Mouse (Mus musculus): Measurements from ENCODE around the gene Pf4. TPM values are rescaled to one million over a fixed set of nuclear protein-coding genes. Genes with fewer than 3 reads are reported as not detected.

Gene Pf4
- 10 to 100 TPM in 1 of 2 experiments, 1 to 10 TPM in 1; 7.0 to 12.9 TPM for total RNA-seq (2021)
- long read RNA-seq, experiment 1, transcript Pf4-201 (3 exons, 588 nt): major isoform, 13 of 13 reads
- long read RNA-seq, experiment 1, partial matches to known transcripts: 0 of 13 reads
- long read RNA-seq, experiment 1, other reads (novel, unspliced or antisense): 0 of 13 reads
- long read RNA-seq, experiment 2, transcript Pf4-201 (3 exons, 588 nt): major isoform, 19 of 20 reads
- long read RNA-seq, experiment 2, partial matches to known transcripts: 0 of 20 reads
- long read RNA-seq, experiment 2, other reads (novel, unspliced or antisense): 0 of 20 reads

DNA sequence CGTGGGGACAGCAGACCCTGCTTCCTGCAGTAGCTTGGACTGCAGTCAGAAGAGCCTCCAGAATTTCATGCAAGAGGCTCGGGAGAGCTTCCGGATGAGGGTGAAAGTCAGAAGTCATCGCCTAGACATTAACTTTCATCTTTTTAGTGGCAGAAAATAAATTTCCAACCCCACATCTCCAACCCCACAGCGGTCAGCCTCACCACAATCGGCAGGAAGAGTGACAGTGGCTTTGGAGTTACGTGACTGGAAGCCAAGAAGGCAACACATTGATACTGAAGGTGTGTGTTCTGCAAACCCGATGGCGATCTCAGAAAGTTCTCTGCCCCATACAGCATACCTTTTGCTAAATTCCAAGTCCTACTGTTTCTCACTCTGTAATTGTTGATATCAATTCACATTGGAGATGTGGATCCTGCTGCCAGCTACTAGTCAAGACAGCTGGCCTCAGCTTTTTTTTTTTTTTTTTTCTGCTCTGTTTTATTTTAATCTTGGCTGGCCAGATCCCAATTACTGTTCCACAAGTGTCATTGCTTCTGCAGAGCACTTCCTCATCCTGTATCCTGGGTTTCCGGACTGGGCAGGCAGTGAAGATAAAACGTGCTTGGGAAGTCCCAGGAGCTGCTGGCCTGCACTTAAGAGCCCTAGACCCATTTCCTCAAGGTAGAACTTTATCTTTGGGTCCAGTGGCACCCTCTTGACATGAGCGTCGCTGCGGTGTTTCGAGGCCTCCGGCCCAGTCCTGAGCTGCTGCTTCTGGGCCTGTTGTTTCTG lies at the start of gene Pf4:
Gene Pf4, plus strand, starts transcription at position 556 of the 774 bp plus-strand sequence.
- no peak for DNase-seq
- intact Hi-C loops (cut with DNase I): no loop called here

DNA sequence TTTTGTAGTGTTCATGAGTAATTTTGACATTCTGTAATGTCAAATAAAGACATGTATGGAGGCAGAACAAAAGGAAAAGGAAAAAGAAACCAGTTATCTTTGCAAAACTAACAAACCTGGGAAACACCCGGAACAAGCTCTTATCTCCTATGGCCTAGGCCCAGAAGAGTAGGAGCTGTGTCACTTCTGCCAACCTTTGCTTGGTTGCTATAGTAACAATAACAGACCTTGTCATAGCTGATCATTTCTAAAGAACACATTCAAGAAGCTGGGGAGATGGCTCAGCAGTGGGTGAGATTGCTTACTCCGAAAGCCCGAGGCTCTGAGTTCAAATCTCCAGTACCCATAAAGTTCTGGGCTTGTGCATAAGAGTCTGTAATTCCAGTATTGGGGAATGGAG lies 49.6 kb upstream of the Pf4 start:
- intact Hi-C loops (cut with DNase I): no loop called here
- DNase-seq: no peak

DNA sequence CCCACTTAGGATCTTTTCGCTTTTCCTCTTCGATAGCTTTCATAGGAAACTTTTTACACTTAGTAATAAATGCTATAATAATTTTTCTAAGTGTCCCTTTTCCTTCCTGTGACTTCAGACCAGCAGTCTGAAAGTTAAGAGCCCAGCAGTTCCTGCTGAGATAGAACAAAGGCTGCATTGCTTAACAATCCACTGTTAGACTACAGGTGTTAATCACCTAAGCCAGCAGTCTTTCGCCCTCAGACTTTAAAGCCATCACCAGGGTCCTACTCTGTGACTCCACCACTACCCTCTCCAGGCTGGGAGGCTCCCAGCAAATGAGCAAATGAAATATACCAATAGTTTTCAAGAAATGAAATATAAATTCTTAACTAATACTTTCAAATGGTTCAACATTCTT lies 44.0 kb upstream of the Pf4 start:
- DNase-seq: no peak
- intact Hi-C loops (cut with DNase I): no loop called here

DNA sequence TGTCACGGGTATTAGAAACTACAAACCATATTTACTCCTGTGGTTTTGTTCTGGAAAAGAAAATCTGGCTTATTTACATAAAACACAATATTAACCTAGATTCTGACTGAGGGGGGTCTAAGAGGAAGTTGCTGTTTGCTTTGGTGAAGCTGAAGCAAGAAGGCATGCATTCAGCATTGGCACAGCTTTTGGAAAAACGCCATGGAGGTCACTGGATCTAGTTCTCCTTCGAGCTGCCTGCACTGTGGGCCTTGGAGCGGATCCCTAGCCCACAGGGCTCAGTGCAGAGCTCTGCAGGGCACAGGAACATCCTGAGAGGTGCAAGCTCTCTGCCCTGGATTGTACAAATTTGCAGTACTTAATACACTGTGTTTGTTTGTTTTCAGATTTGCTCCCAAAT lies 40.8 kb upstream of the Pf4 start:
- DNase-seq: no peak
- intact Hi-C loops (cut with DNase I): no loop called here

DNA sequence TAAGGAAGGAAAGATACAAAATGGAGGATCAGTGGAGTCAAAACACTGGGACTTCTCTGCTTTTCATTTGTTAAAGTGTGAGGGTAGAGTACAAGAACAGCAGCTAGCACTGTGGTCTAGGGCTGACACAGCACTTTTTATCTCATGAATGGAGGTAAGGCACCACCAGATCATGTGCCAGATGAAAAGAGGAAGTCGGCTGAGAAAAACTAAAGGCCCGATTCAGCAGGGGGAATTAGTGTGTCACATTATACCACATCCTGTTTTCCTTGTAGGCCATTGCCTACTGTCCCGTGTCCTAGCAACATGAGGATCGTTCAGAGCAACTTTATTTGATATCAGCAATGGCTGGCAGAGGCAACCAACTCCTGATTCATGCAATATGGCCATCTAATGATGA lies 30.2 kb upstream of the Pf4 start:
- intact Hi-C loops (cut with DNase I): no loop called here
- DNase-seq: no peak

DNA sequence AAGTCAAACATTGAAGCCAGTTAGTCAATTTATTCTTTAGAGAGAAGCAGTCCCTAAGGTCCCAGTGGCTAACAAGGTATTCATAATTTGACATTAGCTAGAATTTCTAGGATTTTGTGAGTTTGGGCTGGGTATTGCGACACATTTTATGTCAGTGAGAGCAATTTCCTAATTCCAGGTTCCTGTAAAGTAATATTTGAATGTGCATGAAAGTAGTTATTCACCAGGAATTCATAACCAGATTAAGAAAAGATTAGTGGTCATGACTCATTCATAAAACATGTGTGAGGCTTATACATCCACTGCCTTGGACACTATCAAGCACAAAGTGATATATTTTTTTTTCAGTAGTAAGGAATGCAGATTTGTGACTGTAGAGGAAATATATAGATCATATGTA lies 18.3 kb upstream of the Pf4 start:
- intact Hi-C loops (cut with DNase I): no loop called here
- DNase-seq: no peak

DNA sequence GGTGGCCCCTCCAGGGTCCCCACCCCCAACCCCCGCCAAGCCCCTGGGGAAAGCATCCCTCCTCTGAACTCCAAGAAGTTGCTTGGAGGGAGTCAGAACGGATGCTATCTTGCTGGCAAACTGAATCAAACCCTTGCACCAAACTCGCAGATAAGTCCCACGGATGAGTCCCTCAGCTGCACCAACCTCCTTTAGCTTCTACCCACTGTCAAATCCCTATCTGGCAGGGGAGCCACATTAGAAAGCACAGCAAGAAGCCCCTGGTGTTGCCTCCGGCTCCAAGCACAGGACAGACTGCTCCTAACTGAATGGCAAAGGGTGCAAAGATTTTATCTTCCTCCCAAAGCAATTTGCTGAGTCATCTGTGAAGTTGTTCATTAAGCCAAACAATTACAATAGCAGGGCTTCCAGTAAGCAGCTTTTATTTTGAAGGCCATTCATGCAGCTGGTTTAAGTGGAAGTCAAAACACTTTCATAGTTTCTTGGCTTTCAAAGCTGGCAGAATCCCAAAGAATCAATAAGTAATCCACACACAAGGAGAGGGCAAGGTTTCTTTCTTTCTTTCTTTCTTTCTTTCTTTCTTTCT lies 14.1 kb upstream of the Pf4 start:
- intact Hi-C loops (cut with DNase I): no loop called here
- peak in 1 of 2 experiments; percentile 27 for DNase-seq

DNA sequence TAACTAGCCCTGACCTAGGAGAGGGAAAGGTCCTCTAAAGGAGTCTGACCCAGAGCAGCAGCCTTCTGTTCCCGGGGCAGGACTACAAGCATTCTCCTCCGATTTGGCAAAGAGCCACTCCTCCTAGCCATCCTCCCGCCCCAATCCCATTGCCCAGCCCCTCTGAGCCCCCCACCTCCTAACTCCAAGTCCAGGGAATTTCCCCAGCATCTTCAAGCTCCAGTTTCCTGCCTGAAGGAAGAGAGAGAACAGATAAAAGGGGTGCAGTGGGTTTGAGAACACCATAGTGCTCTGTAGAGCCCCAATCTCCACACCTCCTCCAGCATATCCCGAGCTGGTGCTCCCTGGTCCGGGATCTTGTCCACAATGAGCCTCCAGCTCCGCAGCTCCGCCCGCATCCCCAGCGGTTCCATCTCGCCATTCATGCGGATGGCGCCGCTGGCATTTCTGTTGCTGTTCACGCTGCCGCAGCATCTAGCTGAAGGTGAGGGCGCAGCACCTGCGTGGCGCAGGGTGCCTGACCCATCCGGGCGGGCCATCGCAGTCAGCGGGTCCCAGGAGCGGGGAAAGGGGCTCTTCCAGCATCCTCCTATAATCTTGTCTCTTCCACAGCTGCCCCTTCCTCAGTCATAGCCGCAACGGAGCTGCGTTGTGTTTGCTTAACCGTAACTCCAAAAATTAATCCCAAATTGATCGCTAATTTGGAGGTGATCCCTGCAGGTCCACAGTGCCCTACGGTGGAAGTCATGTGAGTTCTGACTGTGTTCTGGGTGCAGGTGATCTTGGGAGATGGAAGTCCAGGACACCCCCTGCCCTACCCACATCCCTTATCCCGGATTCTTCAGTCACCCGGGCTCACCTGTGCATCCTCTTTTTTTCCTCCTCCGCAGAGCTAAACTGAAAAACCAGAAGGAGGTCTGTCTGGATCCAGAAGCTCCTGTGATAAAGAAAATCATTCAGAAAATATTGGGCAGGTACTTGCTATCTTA lies 12.9 kb upstream of the Pf4 start, which contains the start of gene Cxcl5:
Gene Cxcl5, plus strand, starts transcription at position 284 of the 989 bp plus-strand sequence.
- intact Hi-C loops (cut with DNase I): no loop called here
- no peak for DNase-seq

DNA sequence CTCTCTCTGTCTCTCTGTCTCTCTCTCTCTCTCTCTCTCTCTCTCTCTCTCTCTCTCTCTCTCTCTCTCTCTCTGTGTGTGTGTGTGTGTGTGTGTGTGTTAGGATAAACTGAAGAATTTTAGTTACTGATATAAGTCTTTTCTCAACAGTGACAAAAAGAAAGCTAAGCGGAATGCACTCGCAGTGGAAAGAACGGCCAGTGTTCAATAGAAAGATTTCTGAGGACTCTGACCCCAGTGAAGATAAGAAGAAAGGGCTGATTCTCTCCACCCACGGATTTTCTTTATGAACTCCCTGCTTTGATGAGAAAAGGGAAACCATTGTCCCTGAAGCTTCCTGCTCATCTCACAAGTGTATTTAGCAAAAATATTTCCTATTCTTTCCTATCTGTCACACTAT lies 11.9 kb upstream of the Pf4 start:
- DNase-seq: no peak
- intact Hi-C loops (cut with DNase I): no loop called here

DNA sequence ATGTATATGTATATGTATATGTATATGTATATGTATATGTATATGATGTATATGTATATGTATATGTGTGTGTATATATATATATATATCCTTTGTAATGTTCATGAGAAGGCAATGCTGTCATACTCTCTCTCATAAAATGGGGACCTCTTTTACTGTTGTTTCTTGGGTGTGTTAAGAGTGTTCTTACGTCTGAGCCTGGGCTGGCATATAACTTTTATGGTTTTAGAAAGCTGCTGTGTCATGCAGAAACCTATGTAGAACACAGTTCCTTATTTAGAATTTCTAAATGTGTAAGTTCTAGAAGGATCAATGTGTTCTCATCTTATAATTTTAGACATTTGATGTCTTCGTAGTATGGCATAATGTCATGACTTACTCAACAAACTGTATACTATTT lies 11.4 kb upstream of the Pf4 start:
- intact Hi-C loops (cut with DNase I): no loop called here
- DNase-seq: no peak

DNA sequence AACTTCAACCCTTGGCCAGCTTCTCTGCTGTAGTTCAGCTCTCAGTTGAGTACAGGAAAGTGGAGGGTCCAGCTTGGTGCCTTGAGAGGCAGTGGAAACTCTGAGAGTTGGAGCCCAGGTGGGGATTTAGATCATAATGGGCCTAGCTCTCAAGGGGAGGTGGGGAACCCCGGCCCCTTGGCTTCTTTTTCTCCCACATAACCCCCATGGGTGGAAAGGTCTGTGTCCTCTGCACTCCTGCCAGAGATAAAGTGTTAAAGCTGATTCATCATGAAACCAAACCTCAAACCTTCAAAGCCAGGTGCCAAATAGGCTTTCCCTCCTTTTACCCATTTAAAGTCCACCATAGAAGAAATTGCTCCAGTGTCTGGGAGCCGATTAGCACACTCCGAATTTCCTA lies 10.4 kb upstream of the Pf4 start:
- DNase-seq: no peak
- intact Hi-C loops (cut with DNase I): no loop called here

DNA sequence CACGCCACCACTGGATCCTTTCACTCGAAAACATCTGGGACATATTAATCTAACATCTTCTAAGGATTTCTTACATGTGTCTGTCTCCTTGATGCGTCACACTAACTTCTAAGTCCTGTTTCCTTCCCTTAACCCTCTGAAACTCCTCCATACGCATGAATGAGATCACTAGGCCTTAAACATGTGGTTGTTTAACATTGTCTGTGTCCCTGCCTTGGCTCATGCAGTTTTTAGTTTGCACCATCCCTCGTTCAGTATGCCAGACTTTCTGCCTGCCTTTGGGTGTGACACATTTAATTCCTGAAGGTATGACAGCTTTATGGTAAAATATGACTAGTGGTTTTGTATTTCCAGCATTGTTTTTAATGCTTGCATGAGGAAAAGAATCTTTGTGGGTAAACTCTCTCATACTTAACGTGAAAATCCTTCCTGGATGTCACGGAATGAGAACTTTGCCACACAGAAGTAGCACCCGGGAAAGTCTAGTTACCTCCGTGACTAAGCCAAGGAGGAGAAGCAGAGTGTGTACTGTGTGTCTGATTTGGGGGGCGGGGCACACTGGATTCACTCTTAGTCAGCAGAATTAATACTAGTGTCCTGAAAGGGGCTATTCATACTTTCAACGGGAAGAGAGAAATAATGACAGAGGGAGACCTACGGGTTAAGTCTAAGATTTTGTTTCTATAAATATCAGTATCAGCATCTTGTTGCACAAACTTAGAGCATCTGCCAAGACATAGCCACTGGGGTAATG lies 8.1 kb upstream of the Pf4 start:
- no peak for DNase-seq
- intact Hi-C loops (cut with DNase I): no loop called here

DNA sequence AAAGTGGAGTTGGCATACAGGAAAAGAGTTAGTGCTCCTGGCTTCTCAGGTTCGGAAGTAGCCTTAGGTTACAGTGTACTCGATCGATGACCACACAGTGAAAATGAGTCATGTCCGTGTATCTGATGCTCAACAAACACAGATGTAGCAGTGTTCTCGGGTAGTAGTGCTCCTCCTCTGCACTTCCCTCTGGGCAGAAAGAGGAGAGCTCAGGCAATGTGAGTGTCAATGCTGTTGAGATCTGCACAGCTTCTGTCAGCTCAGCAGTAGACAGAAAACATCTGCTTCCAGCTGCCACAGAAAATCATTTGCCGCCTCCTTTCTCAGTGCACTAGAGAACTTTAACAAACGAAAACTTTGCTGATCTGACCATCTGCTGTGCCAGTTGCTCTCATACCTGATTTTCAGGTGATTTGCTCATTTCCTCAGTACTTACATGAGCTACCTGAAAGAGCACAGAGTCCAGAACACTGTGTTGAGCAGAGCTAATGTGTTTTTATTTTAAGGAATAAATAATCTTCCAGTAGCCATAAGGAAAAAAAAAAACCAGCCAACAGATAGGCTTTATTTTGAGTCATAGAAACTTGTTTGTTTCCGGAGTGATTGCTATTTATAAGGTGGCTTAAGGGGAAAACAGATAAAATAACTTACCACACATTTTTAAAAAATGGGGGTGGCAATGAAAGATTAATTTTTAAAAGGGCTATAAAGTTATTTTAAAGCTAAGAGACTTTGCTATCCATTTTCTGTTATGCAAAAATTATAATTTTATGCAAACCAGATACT lies 6.2 kb upstream of the Pf4 start:
- DNase-seq: no peak

DNA sequence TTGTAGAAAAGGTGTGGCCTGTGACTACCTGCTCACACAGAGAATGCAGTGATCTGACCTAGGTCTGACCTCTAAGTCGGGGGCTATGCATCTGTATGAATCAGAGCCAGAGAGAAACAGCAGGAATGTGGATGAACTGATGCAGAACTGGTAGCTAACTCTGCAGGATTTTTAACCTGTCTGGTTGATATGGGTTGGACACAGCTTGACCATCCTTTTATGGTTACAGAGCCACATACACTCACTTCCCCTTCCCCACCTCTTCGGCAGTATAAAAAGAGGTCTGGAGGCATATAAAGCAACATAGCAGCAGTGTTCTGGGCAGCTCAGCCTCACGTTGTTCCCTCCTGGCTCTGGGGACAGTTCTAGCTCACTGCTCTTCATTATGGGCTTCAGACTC lies 4.0 kb upstream of the Pf4 start, which contains the start of gene Ppbp:
Gene Ppbp, plus strand, starts transcription at position 301 of the 400 bp plus-strand sequence.
- intact Hi-C loops (cut with DNase I): no loop called here
- DNase-seq: no peak

More for the DNA sequence above, 6.2 kb upstream of the Pf4 start:
- intact Hi-C loops (cut with DNase I): no loop called here

DNA sequence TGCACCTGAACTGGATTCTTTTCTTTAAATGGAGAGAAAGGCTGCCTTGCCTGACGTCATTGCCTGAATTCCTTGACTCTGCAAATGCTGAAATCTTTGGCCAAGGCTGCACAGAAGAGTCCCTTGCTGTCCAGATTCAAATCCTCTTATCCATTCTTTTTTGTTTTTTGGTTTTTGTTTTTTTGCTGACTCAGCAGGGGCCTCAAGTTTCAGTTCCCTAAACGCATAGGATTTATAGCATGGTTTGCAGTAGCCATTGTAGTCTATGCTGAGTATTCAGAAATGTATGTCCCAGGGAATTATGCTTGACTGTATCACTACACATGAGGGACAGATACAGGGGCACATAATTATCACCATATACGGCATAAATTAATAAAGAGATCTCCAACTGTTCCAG lies 866 bp upstream of the Pf4 start:
- intact Hi-C loops (cut with DNase I): no loop called here

DNA sequence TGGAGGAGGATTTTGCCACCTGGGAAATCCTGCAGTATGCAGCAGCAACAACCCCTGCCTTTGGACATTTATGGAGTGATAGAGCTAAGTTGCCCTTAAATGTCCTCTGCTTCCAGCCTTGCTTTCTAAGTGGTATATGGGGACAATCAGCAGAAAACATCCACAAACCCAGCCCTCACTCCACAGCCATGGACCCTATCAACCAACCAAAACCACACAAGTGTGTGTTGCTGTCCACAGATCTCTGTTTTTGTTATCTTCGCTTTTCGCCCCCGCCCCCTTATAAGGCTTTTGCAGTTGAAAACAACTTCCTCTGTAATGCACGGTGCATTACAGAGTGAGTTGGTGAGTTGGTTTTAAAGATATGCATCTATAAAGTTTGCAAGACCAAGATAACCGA lies 3.3 kb downstream of the Pf4 start:
- intact Hi-C loops (cut with DNase I): no loop called here
- no peak for DNase-seq

More for the DNA sequence above, 866 bp upstream of the Pf4 start:
- no peak for DNase-seq

DNA sequence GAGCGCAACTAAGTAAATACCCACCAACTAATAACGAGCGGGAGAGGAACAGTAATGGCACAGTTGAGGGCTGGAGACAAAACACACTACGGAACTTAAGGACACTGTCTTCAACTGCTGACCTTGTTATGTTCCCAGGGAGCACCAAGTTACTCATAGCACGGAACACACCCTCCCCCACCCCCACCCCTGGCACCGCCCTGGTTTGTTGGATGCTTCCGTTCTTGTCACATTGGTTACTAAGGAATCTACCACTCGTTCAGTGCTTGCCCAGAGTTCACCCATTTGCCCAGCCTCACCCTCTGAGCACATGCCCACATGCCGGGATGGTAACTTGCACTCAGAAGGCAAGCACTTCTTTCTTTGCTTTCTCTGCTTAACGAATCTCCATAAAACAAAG lies 5.4 kb downstream of the Pf4 start:
- DNase-seq: no peak
- intact Hi-C loops (cut with DNase I): no loop called here

DNA sequence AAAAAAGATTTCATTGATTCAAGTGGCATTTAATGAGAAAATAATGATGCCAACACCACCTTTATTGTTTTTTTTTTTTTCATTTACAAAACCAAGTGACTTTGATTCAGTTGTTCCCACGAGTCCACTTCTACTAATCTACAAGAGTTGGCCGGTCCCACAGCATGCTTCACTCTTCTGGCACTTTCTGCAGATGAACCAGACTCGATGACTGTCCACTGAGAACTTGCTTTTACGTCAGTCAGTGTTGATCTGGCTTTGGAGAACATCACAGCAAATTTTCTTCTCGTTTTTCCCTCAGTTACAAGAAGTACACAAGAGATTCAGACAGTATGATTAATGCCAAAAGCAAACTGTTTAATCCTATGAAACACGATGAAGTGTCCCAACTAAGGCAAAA lies 6.6 kb downstream of the Pf4 start:
- DNase-seq: no peak
- intact Hi-C loops (cut with DNase I): no loop called here

DNA sequence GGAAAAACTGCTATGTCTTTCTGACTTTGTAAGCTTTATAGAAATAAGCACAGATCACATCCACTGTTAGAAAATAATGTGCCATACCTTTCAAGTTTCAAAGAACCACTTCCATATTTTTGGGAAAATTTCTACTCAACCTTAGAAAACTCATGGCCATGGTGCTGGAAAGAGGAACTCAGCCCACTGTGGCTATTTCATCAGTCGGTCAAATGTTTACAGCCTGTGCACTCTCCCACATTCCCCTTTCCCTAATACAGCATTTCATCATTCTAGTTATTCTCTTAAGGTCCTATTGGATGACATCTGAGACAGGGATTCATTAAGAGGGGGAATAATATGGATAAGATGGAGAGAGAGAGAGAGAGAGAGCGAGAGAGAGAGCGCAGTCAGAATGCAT lies 11.5 kb downstream of the Pf4 start:
- DNase-seq: no peak
- intact Hi-C loops (cut with DNase I): no loop called here
